Mouse (Mus musculus) left cerebral cortex, adult 9 months (tissue): ENCODE measurements around the gene Zfp978.
"Not testable (repeated sequence)": the region's sequence is repeated elsewhere in the genome, so short reads cannot be mapped to it uniquely, and the experiment has no call there.

Source experiments
- DNase-seq, 2 experiments: peaks; one replicate each; pipeline ENCODE4 v3.0.0; 2022; ENCODE audit warnings: low spot score in 2 of 2

The Zfp978 gene

GRCm38 (mm10) chr4:147361003-147361402 lies at the start of gene Zfp978:
Gene Zfp978 (plus strand): TSS chr4:147361303.
- not testable (repeated sequence) for DNase-seq

DNA sequence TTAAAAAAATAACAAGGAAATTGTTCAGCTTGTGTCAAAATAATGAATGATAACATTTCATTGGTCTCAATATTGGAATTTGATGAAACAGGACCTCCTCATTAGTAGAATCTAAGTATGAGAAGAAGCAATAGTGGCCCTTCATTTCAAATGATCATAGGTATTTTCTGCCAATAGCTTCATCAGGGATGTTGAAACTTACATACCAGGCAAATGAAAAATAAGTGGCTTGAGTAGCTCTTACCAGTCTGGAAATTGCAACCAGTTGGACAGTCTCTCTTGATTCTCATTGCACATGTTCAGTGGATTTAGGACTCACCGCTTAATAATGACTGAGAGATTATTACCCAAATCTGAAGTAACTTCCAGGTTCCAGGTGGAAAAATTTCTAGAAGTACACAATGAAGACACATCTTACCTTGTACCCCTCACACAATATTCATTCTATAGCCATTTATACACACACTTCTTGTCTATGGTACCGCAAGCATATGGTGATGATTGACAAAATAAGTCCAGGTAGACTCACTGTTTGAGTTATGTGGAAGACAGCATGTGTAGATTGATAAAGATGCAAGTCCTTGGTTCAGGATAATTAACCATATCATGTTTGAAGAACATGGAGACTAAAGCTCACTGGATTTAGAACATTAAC lies 25.9 kb upstream of the Zfp978 start:
- not testable (repeated sequence) for DNase-seq

GRCm38 (mm10) chr4:147335691-147336367 lies 25.3 kb upstream of the Zfp978 start:
- DNase-seq: not testable (repeated sequence)

DNA sequence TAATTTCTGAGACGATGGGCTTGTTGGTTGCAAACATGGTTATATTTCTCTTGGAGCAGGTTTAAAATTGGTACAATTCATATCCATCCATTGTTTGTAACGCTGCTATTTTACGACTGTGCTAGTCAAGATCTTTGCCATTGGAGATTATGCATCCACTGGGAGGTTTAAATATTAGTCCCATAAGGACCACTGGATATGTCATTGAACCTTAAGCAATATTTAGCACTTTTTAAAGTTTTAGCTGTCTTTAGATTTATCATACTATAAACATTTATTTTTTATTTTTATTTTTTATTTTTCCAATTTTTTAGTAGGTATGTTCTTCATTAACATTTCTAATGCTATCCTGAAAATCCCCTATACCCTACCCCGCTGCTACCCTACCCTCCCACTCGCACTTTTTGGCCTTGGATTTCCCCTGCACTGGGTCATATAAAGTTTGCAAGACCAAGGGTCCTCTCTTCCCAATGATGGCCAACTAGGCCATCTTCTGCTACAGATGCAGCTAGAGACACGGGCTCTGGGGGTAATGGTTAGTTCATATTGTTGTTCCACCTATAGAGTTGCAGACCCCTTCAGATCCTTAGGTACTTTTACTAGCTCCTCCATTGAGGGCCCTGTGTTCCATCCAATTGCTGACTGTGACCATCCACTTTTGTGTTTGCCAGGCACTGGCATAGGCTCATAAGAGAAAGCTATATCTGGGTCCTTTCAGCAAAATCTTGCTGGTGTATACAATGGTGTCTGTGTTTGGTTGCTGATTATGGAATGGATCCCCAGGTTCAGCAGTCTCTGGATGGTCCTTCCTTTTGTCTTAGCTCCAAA lies 24.5 kb upstream of the Zfp978 start:
- DNase-seq: not testable (repeated sequence)

GRCm38 (mm10) chr4:147337520-147337919 lies 23.6 kb upstream of the Zfp978 start:
- not testable (repeated sequence) for DNase-seq

DNA sequence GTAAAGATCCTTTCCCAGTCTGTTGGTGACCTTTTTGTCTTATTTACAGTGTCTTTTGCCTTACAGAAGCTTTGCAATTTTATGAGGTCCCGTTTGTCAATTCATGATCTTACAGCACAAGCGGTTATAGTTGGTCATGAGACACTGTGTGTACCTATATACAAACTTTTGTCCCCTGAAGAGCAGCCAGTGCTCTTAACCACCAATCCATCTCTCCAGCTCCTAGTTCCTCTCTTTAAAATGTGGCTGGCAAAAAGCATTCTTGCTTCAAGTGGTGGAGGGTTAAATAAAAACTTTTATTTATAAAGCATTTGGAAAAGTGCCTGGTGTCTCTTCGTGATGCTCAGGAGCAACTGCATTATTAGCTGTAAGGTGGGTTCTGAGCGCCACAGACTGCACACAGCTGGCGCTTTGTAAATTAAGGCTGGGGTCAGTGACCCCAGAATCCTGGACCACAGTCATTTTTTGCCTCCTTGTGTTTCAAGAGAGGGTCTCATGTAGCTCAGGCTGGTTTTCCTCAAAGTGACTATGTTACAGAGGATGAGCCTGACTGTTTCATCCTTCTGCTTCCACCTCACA lies 23.0 kb upstream of the Zfp978 start:
- no peak for DNase-seq

DNA sequence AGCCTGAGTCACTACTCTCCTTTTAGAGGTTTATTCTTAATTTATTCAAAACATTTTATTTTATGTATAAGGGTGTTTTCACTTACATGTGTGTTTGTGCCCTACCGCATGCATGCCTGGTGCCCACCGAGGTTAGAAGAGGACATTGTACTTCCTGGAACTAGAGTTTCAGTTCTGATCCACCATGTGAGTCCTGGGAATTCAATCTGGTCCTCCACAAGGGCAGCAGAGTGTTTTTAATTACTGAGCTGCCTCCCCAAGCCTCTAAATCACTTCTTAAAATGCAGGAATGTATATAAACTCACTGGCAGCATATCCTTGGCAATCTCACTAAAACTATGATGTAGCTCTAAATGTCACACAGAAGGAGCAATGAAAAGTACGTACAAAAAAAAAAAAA lies 22.4 kb upstream of the Zfp978 start:
- not testable (repeated sequence) for DNase-seq

- not testable (repeated sequence) for DNase-seq
Measured at GRCm38 (mm10) chr4:147339601-147340219, 21.4 kb upstream of the Zfp978 start.

DNA sequence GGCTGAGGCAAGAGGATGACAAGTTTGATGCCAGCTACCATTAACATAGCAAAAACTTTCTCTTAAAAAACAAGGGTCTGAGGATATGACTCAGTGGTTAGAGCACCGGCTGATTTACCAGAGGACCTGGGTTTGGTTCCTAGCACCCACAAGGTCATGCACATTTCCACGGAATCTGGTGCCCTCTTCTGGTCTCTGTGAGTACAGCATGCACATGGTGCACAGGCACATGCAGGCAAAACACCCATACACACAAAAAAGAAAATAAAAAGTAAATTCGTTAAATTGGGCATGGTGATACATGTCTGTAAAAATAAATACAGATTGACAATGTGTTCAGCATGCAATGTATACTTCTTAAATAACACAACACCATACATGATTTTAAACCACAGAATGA lies 20.9 kb upstream of the Zfp978 start:
- not testable (repeated sequence) for DNase-seq

GRCm38 (mm10) chr4:147340876-147341275 lies 20.2 kb upstream of the Zfp978 start:
- not testable (repeated sequence) for DNase-seq

DNA sequence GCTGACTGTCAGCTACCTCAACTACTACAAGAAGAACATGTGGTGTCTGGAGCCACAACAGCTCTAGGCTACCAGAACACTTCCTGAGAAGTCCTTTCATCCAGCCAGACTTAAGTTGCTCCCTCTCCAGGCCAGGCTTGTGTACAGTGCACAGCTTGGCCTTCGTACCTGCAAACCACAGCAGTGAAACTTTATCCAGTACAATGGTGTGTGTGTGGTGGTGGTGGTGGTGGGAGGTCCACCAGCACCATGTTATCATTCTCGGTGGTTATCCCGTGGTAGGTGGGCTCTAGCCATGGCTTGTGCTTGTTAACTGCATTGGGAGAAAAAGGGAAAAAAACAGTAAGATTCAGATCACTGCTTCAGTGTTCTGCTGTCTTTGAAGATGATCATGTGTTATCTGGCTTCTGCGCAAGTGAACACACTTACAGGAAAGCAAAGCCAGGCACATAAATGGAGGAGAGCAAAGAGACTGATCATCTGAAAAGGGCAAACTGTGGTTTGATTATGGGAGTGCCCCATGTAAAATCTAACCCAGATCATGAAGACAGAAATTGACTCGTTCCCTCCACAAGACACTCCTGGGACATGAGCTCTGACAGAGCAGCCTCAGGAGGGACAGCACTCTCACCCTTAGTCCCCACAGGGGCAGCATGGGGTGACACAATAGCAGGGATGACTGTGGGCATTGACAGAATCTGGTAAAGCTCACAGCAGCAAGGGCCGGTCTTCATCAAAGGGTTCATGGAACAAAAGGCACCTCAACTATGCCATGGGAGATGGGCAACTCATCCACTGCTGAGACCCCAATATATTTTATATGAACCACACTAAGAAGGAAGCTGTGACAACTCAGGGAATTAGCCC lies 17.8 kb upstream of the Zfp978 start:
- not testable (repeated sequence) for DNase-seq

- not testable (repeated sequence) for DNase-seq
Measured at GRCm38 (mm10) chr4:147345061-147345554, 16.0 kb upstream of the Zfp978 start.

DNA sequence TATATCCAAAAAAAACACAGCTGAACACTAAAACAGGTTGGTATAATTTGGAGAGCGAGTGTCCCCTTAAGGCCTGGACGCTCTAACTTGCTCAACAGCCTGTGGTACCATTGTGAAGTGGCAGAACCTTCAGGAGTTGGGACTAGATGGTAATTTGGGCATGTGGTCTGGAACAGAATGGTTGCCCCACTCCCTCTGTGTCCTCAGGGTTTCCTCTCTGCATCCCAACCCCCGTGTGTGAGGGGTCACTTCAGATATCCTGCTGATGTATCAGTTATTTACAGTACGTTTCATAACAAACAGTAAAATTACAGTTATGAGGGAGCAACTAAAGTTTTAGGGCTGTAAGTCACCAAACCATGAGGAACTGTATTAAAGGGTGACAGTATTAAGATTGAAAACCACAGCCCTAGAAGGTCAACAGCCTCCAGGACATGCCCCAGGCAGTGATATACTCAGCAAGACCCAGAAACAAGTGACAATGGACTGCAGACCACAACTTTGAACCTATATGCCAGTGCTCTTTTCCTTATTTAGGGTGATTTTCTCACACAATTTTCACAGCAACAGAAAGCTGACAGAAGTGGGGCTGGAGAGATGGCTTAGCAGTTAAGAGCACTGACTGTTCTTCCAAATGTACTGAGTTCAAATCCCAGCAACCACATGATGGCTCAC lies 14.6 kb upstream of the Zfp978 start:
- DNase-seq: not testable (repeated sequence)

DNA sequence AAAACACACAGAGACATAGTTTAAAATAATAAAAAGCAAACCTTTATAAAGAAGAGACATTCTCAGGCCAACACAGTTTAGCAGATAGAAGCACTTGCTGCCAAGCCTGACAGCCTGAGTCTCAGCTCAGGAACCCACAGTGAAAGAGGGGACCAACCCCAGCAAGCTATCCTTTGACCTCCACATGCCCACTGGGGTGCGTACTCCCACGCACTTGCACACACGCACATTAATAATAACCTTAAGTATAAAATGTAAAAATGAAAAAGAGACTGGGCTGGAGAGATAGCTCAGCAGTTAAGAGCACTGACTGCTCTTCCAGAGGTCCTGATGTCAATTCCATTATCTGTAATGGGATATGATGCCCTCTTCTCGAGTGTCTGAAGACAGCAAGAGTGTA lies 13.8 kb upstream of the Zfp978 start:
- not testable (repeated sequence) for DNase-seq

GRCm38 (mm10) chr4:147347880-147348279 lies 13.2 kb upstream of the Zfp978 start:
- DNase-seq: not testable (repeated sequence)

DNA sequence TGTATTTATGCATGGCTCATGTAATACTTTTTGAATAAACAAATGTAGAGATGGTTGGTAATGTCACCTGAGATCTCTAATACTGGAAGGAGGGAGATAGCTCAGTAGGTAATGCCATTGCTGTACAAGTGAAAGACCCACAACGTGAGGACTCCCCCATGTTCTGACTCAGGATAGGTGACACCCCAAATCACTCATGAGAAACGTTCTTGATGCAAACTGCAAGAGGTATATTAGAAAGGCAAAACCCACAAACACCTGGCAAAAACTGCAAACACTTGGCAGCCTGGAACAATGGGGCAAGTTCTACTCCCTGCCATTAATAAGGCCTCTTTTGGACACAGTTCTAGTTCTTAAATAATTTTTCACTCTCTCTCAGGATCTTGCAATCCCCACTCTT lies 12.7 kb upstream of the Zfp978 start:
- DNase-seq: not testable (repeated sequence)

DNA sequence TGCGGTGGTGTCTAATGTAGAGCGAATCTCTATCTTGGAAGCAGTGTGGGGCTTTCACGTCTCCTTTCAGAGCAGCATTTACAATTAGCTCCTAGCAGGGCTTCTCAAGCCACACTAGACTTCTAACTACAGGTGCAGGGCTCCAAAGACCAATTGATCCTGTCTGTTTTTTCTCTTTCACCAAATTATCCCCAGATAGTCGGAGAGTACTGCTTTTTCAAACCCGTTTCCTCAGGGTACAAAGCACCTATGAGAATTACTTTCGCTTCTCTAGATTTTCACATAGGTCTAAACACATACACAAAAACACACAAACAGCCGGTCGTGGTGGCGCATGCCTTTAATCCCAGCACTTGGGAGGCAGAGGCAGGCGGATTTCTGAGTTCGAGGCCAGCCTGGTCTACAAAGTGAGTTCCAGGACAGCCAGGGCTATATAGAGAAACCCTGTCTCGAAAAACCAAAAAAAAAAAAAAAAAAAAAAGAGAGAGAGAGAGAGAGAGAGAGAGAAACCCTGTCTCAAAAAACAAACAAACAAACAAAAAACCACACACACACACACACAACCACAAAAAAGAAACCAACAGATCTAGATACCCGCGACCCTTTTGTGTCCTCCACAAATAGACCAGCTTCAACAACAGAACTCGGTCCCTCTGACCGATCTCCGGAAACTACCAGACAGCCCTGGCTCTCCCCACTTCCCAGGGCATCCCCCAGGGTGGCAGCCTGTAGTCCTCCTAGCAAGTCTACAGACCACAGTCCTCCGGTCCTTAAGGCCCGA lies 12.0 kb upstream of the Zfp978 start:
- DNase-seq: not testable (repeated sequence)

DNA sequence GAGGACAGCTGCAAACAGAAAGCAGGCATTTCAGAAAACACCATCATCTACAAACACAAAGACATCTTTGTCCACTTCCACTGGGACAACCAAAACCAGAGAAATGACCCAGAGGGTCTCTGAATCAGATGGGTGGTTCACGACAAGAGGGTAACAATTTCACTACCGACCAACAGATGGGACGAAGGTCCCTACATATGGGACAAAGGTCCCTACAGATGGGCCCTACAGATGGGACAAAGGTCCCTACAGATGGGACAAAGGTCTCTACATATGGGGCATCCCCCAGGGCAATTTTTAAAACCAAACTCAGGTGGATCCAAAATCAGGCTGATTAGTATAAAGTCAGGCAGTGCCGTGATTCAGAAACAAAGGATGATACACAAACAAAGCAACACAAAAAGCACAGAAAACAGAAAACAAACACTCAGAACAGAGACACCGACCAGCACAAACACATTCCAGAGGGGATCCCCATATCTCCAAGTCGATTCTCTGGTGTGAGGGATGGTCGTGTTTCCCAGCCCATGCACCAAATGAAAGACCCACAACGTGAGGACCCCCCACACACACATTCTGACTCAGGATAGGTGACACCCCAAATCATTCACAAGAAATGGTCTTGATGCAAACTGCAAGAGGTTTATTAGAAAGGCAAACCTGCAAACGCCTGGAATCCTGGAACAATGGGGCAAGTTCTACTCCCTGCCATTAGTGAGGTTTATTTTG lies 11.3 kb upstream of the Zfp978 start:
- DNase-seq: not testable (repeated sequence)
